Mouse (Mus musculus): ENCODE data around the gene Tubgcp3.

GRCm38 (mm10) chr8:12698660-12699277 lies 26.7 kb upstream of the Tubgcp3 start:
- TF ChIP-seq CTCF (IDR thresholded peaks at IDR 0.05; ENCODE audit: insufficient read depth, low read length) (no peak), POLR2A (IDR thresholded peaks at IDR 0.05; ENCODE audit: borderline replicate concordance, extremely low read depth, low read depth, low read length) (no peak)
